Mouse (Mus musculus) embryonic facial prominence, embryonic 12.5 days (tissue): ENCODE data around the gene Isg15. TPM values are rescaled to one million over a fixed set of nuclear protein-coding genes. Genes with fewer than 3 reads are reported as not detected.

Source experiments
- ATAC-seq: fragments of 200-750 bp; cut with Nextera tagmentation; 2 replicates; pipeline ENCODE4 v1.8.0; 2017; ENCODE audit not compliant: insufficient number of reproducible peaks, insufficient read depth, low FRiP score, low TSS enrichment
- H3K27ac ChIP-seq: fragments of 300-500 bp; sonication (generic); 2 replicates; pipeline ENCODE4 v1.5.1; 2016; ENCODE audit warnings: mild to moderate bottlenecking
- H3K27me3 ChIP-seq: fragments of 300-500 bp; sonication (generic); 2 replicates; pipeline ENCODE4 v1.6.1; 2016; ENCODE audit warnings: mild to moderate bottlenecking, moderate library complexity
- H3K36me3 ChIP-seq: fragments of 300-500 bp; sonication (generic); 2 replicates; pipeline ENCODE4 v1.6.1; 2016; ENCODE audit warnings: mild to moderate bottlenecking
- H3K4me1 ChIP-seq: fragments of 300-500 bp; sonication (generic); 2 replicates; pipeline ENCODE4 v1.6.1; 2016
- H3K4me2 ChIP-seq: fragments of 300-500 bp; sonication (generic); replicated peaks from 2 replicates; pipeline ENCODE4 v1.6.1; 2016; ENCODE audit warnings: mild to moderate bottlenecking, moderate library complexity
- H3K4me3 ChIP-seq: fragments of 300-500 bp; sonication (generic); 2 replicates; pipeline ENCODE4 v1.5.1; 2016; ENCODE audit warnings: mild to moderate bottlenecking
- H3K9ac ChIP-seq: fragments of 300-500 bp; sonication (generic); 2 replicates; pipeline ENCODE4 v1.6.1; 2016; ENCODE audit warnings: mild to moderate bottlenecking, moderate library complexity
- H3K9me3 ChIP-seq: fragments of 300-500 bp; sonication (generic); 2 replicates; pipeline ENCODE4 v1.6.1; 2016; ENCODE audit warnings: mild to moderate bottlenecking, moderate library complexity
- WGBS: fragments of 180-500 bp; shearing (Covaris S2); methylation state at CpG from one replicate; pipeline ENCODE4 v1.1.7; 2016; 5-methylcytosine and 5-hydroxymethylcytosine counted together
- polyA plus RNA-seq: library from polyadenylated mRNA; unstranded; fragments of >200 nt; fragmentation: Nextera tagmentation; extraction: Ambion mirVana; gene quantifications from 2 replicates; pipeline ENCODE4 v1.2.1, GENCODE M21; 2016

The Isg15 gene
- polyA plus RNA-seq, 1 experiment from 2014 or later, result 1.3 TPM

DNA sequence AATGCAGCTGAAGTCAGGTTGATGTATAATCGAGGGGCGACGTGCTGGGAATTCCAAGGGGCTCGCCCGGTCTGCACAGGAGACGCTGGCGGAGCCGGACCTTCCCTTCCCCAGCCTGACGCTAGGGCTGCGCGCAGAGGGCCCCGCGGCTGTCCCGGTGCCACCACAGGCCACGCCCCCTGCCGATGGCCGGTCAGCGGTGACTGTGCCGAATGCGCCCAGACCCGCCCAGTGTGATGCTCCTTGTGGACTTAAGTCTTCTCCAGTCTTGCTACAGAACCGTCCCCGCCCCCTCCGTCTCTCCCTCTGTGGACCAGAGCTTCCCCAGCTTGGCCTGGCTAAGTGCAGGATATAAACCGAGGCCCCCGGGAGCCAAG, 2.8 kb downstream of the Isg15 start:
- Histone ChIP-seq H3K4me2 (peak overlapping the region; percentile 91), H3K4me3 (peak overlapping the region; percentile 91), H3K36me3 (peaks cover 17% of the 10 kb centered on the region), H3K9me3 (no peaks in the 10 kb centered on the region), H3K9ac (peak overlapping the region; percentile 63), H3K27me3 (peaks cover 6% of the 10 kb centered on the region; the same call in 1 of the 2 replicates), H3K27ac (peak overlapping the region; percentile 95), H3K4me1 (peaks cover 37% of the 10 kb centered on the region)
- under 1% methylated on average over 26 of the region's 26 CpGs for WGBS
- ATAC-seq, result peak; percentile 89

DNA sequence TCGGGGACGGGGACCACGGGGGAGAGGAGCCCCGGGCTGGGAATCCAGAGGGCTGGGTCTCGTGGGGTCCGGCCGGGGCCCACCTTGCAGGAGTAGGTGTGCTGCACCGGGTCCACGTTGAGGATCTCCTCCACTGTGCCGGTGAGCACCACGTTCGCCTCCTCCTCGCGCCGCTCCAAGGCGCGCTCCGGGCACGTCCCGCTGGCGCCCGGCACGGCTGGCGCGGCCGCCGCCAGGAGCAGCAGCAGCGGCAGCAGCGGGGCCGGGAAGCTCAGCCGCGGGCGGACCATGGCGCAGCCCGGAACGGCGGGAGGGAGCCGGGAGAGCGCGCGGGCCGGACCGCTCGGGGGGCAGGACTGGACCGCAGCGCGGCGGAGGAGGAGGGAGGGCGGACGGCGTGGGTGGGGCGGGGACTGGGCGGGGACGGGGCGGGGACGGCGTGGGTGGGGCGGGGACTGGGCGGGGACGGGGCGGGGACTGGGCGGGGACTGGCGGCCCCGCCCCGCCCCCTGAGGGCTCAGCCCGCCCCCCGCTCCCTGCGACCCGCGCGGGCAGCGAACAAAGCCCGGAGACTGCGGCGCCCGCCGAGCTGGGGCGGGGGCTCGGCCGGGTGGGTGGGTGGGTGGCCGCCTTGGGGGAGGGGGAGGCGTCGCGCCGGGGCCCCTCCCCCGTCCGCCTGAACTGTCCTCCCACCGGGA, 3.3 kb downstream of the Isg15 start, which contains the start of gene Agrn:
Agrn (minus strand) TSS at position 358 of the 698 bp plus-strand sequence.
- under 1% methylated on average over 38 of the region's 88 CpGs for WGBS
- H3K4me1 ChIP-seq, result peaks cover 39% of the 10 kb centered on the region

DNA sequence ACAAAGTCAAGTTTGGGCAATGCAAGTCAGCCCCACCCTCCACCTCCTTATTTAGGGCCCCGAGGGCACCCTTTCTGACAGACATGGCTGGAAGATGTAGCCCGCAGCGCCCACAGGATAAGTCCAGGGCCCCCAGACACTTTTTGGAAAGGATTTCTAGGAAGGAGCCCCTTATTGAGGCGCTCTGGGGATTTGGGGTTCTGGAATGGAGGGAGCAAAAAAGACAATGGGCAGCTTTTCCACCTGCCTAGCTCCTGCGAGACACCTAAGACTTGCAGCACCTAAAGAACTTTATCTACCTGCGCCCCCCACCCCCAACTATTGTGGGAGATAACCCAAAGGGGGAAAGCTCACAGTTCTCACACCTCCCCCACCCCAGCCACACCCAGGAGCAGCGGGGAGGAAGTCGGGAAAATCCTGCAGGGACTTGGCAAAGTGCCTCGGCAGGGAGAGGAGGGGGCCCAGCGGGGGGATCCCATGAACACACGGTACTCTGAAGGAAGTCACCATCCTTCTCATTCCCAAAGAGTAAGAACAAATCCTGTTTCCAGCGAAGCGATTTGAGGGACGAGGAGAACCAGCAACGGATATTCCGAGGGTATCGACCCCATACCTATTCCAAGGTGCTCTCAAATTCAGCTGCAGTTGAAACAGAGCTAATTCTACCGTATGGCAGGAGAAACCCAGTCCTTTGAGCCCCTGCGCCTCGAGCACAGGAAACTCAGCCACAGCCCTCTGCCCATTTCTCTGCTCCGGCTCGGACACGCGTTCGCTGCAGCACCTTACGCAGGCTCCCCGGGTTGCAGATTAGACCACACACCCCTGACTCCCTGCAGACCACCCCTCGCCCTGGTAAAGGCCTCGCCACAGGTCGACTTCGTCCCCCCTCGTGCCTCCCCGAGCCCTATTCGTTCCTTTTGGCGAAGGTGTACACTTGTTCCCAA, 4.4 kb downstream of the Isg15 start:
- Histone ChIP-seq H3K36me3 (peaks cover 24% of the 10 kb centered on the region), H3K4me2 (peak overlapping the region; percentile 91), H3K9me3 (no peaks in the 10 kb centered on the region), H3K9ac (peak overlapping the region; percentile 95), H3K27me3 (no peaks in the 10 kb centered on the region), H3K4me3 (peak overlapping the region; percentile 91), H3K4me1 (peaks cover 41% of the 10 kb centered on the region), H3K27ac (peak overlapping the region; percentile 80)
- no peak for ATAC-seq
- WGBS, result 3% methylated on average over 35 of the region's 35 CpGs

More for the DNA sequence above, 3.3 kb downstream of the Isg15 start, which contains the start of gene Agrn:
- peak within 1 kb of the TSS; percentile 95 for H3K9ac ChIP-seq
- H3K36me3 ChIP-seq, result peaks cover 17% of the 10 kb centered on the region
- peak; percentile 61 for ATAC-seq
- peak within 1 kb of the TSS; percentile 91 for H3K4me2 ChIP-seq
- H3K9me3 ChIP-seq, result no peaks in the 10 kb centered on the region
- peak within 1 kb of the TSS; percentile 91 for H3K4me3 ChIP-seq
- peaks cover 1% of the 10 kb centered on the region; the same call in 1 of the 2 replicates for H3K27me3 ChIP-seq
- peak within 1 kb of the TSS; percentile 95 for H3K27ac ChIP-seq

DNA sequence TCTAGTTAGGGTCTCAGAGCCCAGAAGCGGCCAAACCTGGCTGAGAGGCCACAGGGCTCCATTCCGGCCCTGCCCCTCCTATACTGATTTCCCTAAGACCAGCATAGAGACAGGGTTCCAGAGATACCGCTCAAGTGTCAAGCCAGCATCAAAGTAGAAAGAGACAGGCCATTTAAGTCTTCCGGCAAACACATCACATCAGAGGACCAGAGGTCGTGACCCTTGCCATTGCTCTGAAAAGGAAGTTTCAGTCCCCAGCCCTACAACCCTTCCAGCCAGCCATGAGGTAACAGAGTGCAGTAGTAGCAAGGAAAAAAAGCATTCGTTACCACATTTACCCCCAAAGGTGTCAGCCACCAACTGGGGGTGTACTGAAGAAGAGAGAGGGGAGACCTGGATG, 6.3 kb downstream of the Isg15 start:
- no peak overlapping the region for H3K9ac ChIP-seq
- H3K36me3 ChIP-seq, result peaks cover 35% of the 10 kb centered on the region

DNA sequence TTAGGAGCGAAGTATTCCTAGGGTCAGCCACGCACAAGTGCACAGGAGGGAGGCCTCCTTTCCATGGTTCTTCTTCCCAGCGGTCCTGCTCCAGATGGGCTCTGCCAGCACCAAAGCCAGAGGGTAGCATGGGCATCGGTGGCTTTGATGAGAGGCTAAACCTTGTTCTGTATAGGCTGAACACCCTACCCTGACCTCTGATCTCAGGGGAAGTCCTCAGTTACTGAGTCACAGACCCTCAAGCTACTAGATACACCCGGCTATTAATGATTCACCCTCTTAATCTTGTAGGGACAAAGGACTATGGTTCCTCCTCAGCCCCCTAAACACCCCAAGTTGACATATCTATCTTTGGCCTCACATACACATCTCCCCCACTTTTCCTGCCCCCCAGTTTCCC, 6.7 kb downstream of the Isg15 start:
- H3K9me3 ChIP-seq, result no peaks in the 10 kb centered on the region
- no peak overlapping the region for H3K4me3 ChIP-seq
- H3K27me3 ChIP-seq, result no peaks in the 10 kb centered on the region
- H3K9ac ChIP-seq, result no peak overlapping the region
- H3K4me1 ChIP-seq, result peaks cover 57% of the 10 kb centered on the region
- no peak for ATAC-seq
- H3K27ac ChIP-seq, result no peak overlapping the region
- WGBS, result 54% methylated on average over 5 of the region's 5 CpGs
- peaks cover 37% of the 10 kb centered on the region for H3K36me3 ChIP-seq
- H3K4me2 ChIP-seq, result 0 out of 2 replicates have a peak overlapping the region, but pooled peaks have one; percentile 25

More for the DNA sequence above, 6.3 kb downstream of the Isg15 start:
- Histone ChIP-seq H3K4me3 (no peak overlapping the region), H3K9me3 (no peaks in the 10 kb centered on the region), H3K27ac (no peak overlapping the region), H3K27me3 (no peaks in the 10 kb centered on the region), H3K4me1 (peaks cover 53% of the 10 kb centered on the region), H3K4me2 (peak overlapping the region; percentile 25; the same call in 1 of the 2 replicates)
- WGBS, result 33% methylated on average over 6 of the region's 6 CpGs
- no peak for ATAC-seq

DNA sequence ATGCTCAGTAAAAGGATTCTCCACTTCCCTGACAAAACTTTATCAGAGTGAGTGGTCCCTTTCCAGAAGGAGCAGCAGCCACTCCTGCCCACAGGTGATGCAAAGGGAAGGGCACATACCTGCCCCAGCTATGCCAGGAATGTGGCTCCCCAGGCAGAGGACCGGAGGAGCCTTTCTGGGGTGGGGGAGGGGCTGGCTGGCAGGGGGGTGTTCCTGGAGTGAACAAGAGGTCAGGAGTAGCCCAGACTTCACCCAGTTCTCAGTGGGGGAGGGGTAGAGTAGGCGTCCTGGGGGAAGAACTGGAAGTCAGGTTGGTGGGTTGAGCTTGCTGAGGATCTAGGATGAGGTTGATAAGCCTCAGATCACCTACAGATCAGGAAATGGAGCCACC, 7.4 kb downstream of the Isg15 start:
- H3K4me1 ChIP-seq, result peaks cover 64% of the 10 kb centered on the region
- H3K9ac ChIP-seq, result no peak overlapping the region
- 0 out of 2 replicates have a peak overlapping the region, but pooled peaks have one; percentile 7 for H3K4me2 ChIP-seq
- H3K4me3 ChIP-seq, result no peak overlapping the region
- no peak for ATAC-seq
- H3K27me3 ChIP-seq, result no peaks in the 10 kb centered on the region
- H3K36me3 ChIP-seq, result peaks cover 39% of the 10 kb centered on the region
- 18% methylated on average over 2 of the region's 2 CpGs for WGBS
- H3K9me3 ChIP-seq, result no peaks in the 10 kb centered on the region
- no peak overlapping the region for H3K27ac ChIP-seq

DNA sequence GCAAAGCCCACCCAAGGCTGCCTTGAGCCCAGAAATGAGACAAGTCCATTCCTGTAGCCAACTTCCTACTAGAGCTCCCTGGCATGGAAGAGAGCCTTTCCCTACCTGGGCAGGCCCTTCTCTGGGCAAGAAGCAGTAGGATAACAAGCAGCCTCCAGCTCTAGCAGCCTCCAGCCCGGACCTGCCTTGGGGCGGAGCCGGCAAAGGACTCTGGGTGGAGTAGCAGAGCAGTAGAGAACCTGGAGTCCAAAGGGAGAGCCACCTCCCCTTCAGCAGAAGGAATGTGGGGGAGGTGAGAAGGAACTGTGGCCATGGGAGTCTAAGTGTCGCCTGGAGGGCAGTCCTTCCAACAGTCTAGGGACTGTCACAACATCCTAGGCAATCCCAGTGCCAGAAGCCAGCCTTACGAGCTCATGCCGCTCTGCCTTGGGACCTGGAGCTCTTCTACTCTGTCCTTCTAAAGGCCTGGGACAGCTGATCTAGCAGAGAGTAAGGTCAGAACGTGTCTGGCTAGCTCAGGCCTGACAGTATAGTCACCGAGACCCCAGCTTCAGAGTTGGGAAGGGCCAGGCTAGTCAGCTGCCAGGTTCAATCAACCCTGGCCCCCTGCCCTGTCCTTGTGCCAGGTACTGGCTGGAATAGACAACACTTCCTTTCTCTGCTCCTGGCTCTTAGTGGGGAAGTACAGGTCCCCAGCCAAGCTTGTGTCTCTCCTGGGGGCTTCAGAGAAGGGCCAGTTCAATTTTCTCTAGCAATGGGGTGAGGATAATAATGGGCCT, 8.0 kb downstream of the Isg15 start:
- peaks cover 70% of the 10 kb centered on the region for H3K4me1 ChIP-seq
- no peaks in the 10 kb centered on the region for H3K27me3 ChIP-seq
- no peak overlapping the region for H3K4me3 ChIP-seq
- no peak overlapping the region; the same call in 1 of the 2 replicates for H3K9ac ChIP-seq
- ATAC-seq, result no peak
- WGBS, result 42% methylated on average over 8 of the region's 8 CpGs
- 0 out of 2 replicates have a peak overlapping the region, but pooled peaks have one; percentile 7 for H3K4me2 ChIP-seq
- H3K36me3 ChIP-seq, result peaks cover 39% of the 10 kb centered on the region
- H3K27ac ChIP-seq, result peak overlapping the region; percentile 70; the same call in 1 of the 2 replicates
- H3K9me3 ChIP-seq, result no peaks in the 10 kb centered on the region

DNA sequence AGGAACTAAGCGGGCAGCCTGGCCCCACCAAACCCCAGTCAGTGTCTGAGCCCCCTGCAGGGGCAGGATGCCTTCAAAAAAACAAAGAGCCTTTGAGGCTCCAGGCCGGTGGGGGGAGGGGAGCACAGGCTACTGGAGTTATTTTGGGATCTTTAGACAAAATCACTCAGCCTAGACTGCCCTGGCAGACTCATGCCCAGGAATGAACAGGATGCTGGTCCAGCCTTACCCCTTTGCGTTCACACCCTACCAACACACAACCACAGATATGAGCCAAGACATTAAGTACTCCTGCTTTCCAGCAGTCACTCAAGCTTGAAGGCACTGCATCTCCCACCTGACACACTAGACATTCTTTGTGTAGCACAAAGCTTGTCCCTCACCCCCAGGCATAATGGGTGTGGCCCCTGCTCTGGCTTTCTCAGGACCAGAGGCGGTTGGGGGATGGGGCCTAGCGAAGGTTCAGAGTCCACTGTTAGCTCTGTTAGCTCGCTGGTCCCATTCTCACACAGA, 11.8 kb downstream of the Isg15 start:
- Histone ChIP-seq H3K4me1 (peaks cover 78% of the 10 kb centered on the region), H3K36me3 (peaks cover 42% of the 10 kb centered on the region), H3K9ac (no peak overlapping the region), H3K4me3 (no peak overlapping the region), H3K27me3 (no peaks in the 10 kb centered on the region), H3K9me3 (no peaks in the 10 kb centered on the region), H3K4me2 (peak overlapping the region; percentile 23; the same call in 1 of the 2 replicates), H3K27ac (peak overlapping the region; percentile 58)
- WGBS, result 7% methylated on average over 6 of the region's 6 CpGs
- ATAC-seq, result no peak; the same call in 1 of the 2 replicates

DNA sequence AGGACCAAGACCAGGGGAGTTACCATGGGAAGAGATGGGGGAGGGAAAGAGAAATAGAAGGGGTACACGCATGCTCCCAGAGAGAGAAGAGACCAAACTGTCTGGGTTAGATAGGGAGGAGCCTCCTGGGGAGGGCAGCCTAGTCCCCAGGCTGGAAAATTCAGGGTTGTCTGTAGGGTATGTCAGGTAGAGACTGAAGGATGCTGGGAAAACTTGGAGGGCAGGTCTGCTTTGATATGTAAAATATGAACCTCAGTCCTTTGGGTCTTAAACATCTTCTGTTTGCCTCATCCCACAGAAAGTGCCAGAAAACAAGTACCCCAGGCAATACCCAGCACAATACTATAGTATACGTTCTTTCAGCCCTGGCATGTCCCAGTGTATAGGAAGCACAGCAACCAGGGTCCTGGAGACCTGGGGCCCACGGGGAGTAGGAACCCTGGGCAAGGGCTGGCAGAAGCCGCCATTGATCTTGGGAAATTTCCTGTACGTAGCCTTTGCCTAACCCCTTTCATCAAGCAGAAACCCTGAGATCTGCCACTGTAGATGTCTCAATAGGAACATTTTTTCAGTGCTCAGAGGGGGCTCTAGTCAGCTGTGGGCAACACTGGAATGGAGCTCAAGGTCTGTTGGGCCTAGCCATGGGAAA, 12.3 kb downstream of the Isg15 start:
- ATAC-seq, result no peak
- H3K36me3 ChIP-seq, result peaks cover 37% of the 10 kb centered on the region
- no peak overlapping the region for H3K9ac ChIP-seq
- H3K4me1 ChIP-seq, result peaks cover 72% of the 10 kb centered on the region
- H3K4me3 ChIP-seq, result no peak overlapping the region
- peak overlapping the region; percentile 23; the same call in 1 of the 2 replicates for H3K4me2 ChIP-seq
- H3K9me3 ChIP-seq, result no peaks in the 10 kb centered on the region
- 53% methylated on average over 5 of the region's 5 CpGs for WGBS
- H3K27me3 ChIP-seq, result no peaks in the 10 kb centered on the region
- peak overlapping the region; percentile 58 for H3K27ac ChIP-seq

DNA sequence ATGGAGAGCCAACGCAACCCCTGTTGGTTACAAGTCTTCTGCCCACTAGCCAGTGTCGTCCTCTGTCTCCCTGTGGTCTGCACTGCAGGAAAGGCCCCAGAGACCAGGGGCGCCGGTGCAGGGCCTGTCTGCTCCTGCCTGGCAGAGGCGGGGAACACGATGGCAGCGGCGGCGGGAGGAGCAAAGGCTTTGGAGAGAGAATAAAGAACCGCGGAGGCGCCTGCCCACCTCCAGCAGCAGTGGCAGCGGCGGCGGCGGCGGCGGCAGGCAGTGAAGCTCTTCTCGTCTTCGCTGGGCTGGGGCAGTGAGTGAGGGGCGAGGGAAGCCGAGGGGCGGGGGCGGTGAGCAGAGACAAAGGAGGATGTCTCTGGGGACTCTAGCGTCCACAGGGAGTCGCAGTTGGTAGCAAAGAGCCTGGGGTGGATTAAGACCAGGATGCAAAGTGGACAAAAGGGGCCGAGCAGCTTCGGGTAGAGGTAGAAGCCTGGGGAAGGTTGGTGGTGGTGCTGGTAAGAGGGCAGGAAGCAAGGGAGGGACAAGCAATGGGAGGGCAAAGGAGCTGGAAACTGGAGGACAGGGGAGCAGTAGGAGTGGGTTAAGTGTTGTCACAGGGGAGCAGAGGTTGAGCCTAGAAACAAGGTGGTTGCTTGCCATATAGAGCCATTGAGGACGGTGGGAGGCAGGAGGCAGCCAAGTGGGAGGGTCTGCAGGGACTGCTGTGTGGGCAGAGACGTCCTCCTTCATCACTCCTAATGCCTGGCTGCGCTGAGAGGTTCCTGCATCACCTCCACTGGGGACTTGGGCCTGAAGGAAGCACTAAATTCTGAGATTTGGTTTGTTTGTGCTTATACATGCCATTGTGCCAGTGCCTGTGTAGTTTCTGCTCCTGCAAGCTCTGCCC, 14.4 kb downstream of the Isg15 start:
- Histone ChIP-seq H3K4me2 (peak overlapping the region; percentile 54), H3K4me1 (peaks cover 61% of the 10 kb centered on the region), H3K27ac (peak overlapping the region; percentile 87), H3K36me3 (peaks cover 37% of the 10 kb centered on the region), H3K4me3 (peak overlapping the region; percentile 35), H3K9ac (peak overlapping the region; percentile 61), H3K9me3 (no peaks in the 10 kb centered on the region), H3K27me3 (no peaks in the 10 kb centered on the region)
- no peak for ATAC-seq
- 5% methylated on average over 31 of the region's 31 CpGs for WGBS
